Mouse (Mus musculus): ENCODE measurements around the gene Efna4. TPM values are rescaled to one million over a fixed set of nuclear protein-coding genes. Genes with fewer than 3 reads are reported as not detected.

Efna4 gene
- polyA plus RNA-seq, 1 experiment from 2014 or later = 53.4 TPM

DNA sequence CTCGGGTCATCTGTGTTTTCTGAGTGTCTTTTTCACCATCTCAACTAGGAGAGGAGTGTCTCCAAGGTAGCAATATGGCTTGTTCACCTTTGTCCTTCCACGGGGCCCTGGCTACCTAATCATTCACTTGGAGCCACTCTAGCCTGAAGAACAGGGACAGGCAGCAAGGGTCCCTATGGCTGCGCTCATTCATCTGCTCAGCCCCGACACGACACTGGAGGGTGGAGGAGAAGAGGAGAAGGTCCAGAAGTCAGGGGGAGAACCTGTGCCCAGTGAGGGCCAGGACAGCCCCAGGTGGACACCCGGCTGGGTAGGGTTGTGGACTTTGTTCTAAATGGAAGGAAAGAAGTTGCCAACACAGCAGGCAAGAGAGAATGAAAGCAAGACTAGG, 17.7 kb upstream of the Efna4 start:
- Histone ChIP-seq H3K4me3 (no peak overlapping the region), H3K27ac (no peak overlapping the region), H3K4me1 (peaks cover 18% of the 10 kb centered on the region), H3K27me3 (ENCODE audit: low read depth, poor library complexity, severe bottlenecking) (peaks cover 30% of the 10 kb centered on the region), H3K36me3 (no peaks in the 10 kb centered on the region), H3K9me3 (replicated peaks) (no peaks in the 10 kb centered on the region)
- WGBS = 83% methylated on average over 6 of the region's 6 CpGs
- DNase-seq (ENCODE audit: low spot score) = no peak

DNA sequence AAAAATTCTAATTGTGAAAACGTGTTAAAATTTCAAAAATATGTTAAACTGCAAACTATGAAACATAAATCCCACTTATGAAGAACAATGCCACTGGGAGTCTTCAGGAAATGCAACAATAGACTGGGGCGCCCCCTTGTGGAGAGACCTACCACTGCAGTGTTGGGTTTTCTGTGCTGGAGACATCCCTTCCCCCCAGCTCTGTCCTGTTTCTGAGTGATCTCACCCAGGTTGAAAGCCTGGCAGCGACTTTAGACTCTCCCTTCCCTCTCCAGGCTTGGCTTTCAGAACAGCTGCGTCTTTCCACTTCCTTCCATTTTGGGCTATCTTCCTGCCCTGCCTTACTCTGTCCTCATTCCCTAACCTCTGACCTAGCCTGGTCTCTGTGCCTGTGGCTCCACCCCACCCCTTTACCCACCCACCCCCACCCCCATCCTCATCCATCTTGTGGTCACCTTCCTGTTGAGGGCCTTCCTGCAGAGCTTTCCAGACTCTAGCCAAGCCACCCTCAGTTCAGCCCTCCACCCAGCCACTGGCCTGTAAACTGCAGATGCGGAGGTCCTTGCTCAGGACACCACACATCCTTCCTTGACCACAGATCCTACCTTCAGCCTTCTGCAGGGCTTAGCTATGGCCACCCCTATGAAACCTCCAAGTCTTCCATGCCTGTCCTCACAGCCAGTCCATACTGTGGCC, 17.1 kb upstream of the Efna4 start:
- Histone ChIP-seq H3K36me3 (no peaks in the 10 kb centered on the region), H3K9me3 (replicated peaks) (no peaks in the 10 kb centered on the region), H3K4me1 (peaks cover 24% of the 10 kb centered on the region), H3K4me3 (0 out of 2 replicates have a peak overlapping the region, but pooled peaks have one; percentile 11), H3K27me3 (ENCODE audit: low read depth, poor library complexity, severe bottlenecking) (peaks cover 36% of the 10 kb centered on the region), H3K27ac (peak overlapping the region; percentile 38; the same call in 1 of the 2 replicates)
- 15% methylated on average over 5 of the region's 5 CpGs for WGBS
- DNase-seq (ENCODE audit: low spot score) = peak; percentile 90

DNA sequence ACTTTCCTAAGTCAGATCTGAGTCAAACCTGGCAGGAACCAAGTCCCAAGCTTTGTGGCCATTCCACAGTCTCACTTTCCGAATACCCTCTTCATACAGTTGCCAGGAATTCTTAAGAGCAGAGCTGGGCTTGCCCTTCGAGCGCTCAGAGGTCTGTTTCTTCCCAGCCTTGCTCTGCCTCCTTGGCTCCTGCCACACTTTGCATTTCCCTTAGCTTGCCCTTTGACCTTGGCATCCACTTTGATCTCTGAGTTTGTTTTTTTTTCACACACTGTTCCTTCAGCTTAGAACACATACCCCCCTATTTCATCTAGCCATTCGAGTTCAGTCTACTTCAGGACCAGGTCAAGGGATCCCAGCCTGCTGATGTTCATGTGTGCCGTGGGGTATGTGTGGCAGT, 13.4 kb upstream of the Efna4 start:
- H3K27ac ChIP-seq = no peak overlapping the region
- H3K27me3 ChIP-seq (ENCODE audit: low read depth, poor library complexity, severe bottlenecking) = peaks cover 65% of the 10 kb centered on the region
- no peaks in the 10 kb centered on the region for H3K9me3 ChIP-seq (replicated peaks)
- WGBS = 47% methylated on average over 5 of the region's 5 CpGs
- no peak overlapping the region for H3K4me3 ChIP-seq
- H3K36me3 ChIP-seq = 0 out of 2 replicates have a peak, but pooled peaks cover 4% of the 10 kb centered on the region
- peaks cover 46% of the 10 kb centered on the region for H3K4me1 ChIP-seq
- DNase-seq (ENCODE audit: low spot score) = no peak

DNA sequence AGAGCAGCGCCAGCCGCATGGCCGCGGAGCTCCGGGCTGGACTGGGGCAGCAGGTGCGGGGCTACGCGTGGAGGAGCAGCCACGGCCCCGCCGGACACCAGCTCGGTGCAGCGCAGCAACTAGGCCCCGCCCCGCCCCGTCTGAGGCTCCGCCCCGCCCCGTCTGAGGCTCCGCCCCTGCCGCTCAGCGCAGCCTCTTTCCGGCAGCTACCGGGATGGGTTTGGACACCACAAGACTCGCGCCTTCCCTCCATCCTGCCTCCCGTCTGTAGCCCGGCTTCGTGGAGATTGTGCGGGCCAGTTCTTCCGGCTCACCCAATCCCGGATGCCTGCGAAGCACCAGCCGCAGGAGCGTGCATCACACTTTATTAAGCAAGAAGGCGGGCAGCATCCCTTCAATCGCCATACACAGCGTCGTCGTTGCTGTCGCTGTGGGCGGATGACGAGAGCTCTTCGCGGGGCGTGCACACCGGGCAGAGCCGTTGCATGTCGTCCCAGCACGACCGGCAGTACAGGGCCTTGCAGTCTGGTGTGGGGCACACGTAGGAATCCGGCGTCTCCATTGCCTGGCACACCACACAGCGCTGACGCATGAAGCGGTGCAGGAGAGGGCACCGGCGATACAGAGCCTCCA, 12.2 kb upstream of the Efna4 start, which contains the start of gene Adam15:
TSS of gene Adam15 (minus strand) at position 128 of the 633 bp plus-strand sequence.
- Histone ChIP-seq H3K36me3 (peaks cover 17% of the 10 kb centered on the region), H3K27me3 (ENCODE audit: low read depth, poor library complexity, severe bottlenecking) (peaks cover 65% of the 10 kb centered on the region), H3K4me1 (peaks cover 39% of the 10 kb centered on the region), H3K4me3 (peak within 1 kb of the TSS; percentile 67), H3K9me3 (replicated peaks) (no peaks in the 10 kb centered on the region), H3K27ac (peak within 1 kb of the TSS; percentile 69)
- peak; percentile 90 for DNase-seq (ENCODE audit: low spot score)
- 1% methylated on average over 59 of the region's 59 CpGs for WGBS

DNA sequence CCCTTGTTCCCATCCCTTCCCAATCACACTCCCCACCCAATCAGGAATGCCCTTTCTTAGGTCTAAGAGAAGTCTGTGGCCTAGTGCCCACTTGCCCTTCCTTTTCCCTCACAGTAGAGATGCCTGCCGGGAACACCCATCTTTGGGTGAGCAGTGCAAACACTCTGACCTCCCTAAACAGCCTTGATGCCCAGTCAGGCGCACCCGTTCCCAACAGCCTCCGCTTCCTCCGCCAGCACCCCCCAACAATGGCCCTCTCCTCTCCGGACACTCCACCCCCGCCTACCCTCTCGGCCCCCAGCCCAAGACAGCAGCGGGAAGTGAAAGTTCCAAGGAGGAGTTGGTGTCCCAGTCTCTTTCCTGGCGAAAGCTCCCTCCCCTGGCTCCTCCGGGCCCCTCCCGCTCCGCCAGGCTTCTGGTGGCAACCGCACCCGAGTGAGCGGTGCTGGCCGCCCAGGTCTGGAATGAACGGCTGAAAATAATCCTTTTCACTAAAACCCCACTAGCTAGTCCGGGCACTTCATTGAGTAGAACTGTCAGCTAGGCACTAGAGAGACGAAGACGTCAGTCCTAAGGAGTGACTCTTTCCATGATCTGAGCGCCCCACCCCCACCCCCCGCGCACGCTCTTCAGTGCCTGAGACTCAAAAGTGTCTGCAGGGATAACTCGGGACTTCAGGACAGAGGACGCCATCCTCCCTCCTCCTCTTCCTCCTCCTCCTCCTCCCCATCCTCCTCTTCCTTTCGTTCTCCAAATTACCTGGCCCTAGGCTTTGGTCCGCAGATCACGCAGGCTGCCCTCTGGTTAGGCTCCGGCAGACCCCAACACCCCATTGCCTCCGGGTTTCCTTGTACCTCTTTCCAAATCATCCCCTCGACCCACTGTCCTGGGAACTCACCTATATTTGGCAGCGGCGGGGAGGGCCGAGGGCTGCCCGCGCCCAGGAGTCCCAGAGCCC, 11.4 kb upstream of the Efna4 start:
- DNase-seq (ENCODE audit: low spot score) = peak; percentile 51
- Histone ChIP-seq H3K27me3 (ENCODE audit: low read depth, poor library complexity, severe bottlenecking) (peaks cover 65% of the 10 kb centered on the region), H3K9me3 (replicated peaks) (no peaks in the 10 kb centered on the region), H3K4me1 (peaks cover 36% of the 10 kb centered on the region), H3K4me3 (peak overlapping the region; percentile 67), H3K27ac (peak overlapping the region; percentile 69), H3K36me3 (peaks cover 25% of the 10 kb centered on the region)
- WGBS = 1% methylated on average over 38 of the region's 38 CpGs

DNA sequence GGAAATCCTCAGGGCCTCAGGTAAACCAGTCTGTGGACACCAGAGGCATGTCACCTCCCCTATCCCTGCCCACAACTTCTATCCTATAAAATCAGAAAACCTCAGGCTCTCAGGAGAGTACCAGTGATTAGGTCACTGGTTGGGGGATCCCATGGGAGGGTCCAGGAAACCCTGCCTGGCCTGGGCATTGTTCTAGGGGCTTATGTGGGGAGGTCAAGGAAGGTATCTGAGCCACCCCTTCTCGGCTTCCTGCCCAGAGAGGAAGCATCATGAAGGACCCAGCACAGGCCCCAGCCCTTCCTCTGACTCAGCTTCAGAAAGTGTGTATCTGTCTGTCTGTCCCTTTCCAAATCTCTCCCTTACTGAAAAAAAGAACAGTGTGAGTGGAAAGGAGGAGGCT, 10.1 kb upstream of the Efna4 start:
- no peak for DNase-seq (ENCODE audit: low spot score)
- Histone ChIP-seq H3K36me3 (peaks cover 38% of the 10 kb centered on the region), H3K27ac (0 out of 2 replicates have a peak overlapping the region, but pooled peaks have one; percentile 25), H3K9me3 (replicated peaks) (no peaks in the 10 kb centered on the region), H3K4me3 (peak overlapping the region; percentile 67; the same call in 1 of the 2 replicates), H3K27me3 (ENCODE audit: low read depth, poor library complexity, severe bottlenecking) (peaks cover 62% of the 10 kb centered on the region), H3K4me1 (peaks cover 36% of the 10 kb centered on the region)
- WGBS = 50% methylated on average over 1 of the region's 1 CpGs

DNA sequence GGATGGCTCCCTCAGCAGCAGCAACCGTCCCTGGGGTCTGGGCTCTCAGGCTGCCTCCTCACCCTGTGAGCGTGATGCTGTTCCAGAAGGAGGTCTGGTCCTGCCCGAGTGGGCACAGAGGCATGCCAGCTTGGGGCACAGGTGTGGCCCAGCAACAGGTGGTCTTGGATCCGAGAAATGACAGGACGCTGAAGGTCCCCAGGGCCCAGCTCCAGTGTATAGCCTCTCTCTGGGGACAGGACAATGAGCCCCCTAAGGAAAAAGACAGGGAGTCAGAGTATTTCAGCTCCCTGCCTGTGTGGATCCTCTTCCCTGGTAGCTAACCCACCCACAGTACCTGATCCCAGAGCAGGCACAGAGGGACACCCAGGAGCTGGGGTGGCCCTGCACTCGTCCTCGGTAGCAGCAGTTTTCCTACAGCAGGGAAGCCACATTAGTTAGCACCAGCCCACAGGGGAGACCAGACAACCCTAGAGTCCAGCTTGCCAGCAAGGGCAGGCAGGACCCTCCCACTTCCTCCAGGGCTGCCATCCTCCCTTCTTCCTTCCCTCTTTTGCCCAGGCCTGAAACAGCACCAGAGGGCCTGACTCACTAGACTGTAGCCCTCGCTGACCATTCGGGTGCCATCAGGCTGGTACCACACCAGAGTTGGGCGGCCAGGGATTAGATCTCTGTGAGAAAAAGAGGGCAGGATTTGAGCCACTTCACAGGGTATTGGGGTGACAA, 9.2 kb upstream of the Efna4 start:
- Histone ChIP-seq H3K27ac (no peak overlapping the region), H3K36me3 (peaks cover 42% of the 10 kb centered on the region), H3K4me1 (peaks cover 36% of the 10 kb centered on the region), H3K9me3 (replicated peaks) (no peaks in the 10 kb centered on the region), H3K27me3 (ENCODE audit: low read depth, poor library complexity, severe bottlenecking) (peaks cover 53% of the 10 kb centered on the region), H3K4me3 (no peak overlapping the region)
- WGBS = 83% methylated on average over 10 of the region's 10 CpGs
- DNase-seq (ENCODE audit: low spot score) = no peak

DNA sequence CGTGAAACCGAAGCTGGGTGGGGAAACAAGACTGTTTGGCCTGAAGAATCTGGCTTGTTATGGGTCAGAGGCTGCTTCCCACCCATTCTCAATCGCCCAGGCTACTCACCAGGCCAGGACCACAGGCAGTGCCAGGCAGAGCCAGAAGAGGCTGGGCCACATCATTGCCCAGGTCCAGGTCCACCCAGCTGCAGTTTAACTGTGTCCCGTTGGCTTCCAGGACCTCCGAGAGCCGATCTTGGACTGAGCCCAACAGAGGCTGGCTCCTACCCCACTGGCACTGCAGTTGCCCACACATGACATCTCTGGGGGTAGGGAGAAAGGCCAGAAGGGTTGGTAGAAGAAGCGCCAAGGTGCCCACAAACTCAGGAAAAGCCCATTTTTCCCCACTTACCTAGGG, 5.5 kb upstream of the Efna4 start:
- Histone ChIP-seq H3K36me3 (peaks cover 50% of the 10 kb centered on the region), H3K27ac (no peak overlapping the region), H3K4me1 (peaks cover 34% of the 10 kb centered on the region), H3K4me3 (no peak overlapping the region), H3K27me3 (ENCODE audit: low read depth, poor library complexity, severe bottlenecking) (peaks cover 18% of the 10 kb centered on the region), H3K9me3 (replicated peaks) (no peaks in the 10 kb centered on the region)
- no peak for DNase-seq (ENCODE audit: low spot score)
- 85% methylated on average over 7 of the region's 7 CpGs for WGBS

DNA sequence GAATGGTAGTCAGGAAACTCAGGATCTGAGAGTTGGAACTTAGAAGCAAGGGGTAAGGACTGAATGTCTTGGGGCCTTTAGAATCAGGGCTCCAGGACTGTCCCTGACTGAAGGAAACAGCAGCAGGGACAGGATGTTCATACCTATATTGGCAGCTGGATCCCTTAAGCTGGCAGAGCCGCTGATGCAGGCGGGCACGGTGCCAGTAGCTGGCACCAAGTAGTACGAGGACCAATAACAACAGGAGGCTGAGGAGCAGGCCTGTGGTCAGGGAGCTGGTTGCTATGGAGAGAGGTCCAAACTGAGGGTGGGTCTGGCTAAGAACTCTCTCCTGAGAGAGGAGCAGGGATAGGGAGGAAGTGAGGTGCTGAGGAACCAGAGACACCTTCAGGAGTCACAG, 4.0 kb upstream of the Efna4 start:
- WGBS = 94% methylated on average over 4 of the region's 4 CpGs
- Histone ChIP-seq H3K27me3 (ENCODE audit: low read depth, poor library complexity, severe bottlenecking) (peaks cover 3% of the 10 kb centered on the region), H3K9me3 (replicated peaks) (no peaks in the 10 kb centered on the region), H3K36me3 (peaks cover 50% of the 10 kb centered on the region), H3K27ac (no peak overlapping the region), H3K4me3 (no peak overlapping the region), H3K4me1 (peaks cover 36% of the 10 kb centered on the region)
- DNase-seq (ENCODE audit: low spot score) = no peak

DNA sequence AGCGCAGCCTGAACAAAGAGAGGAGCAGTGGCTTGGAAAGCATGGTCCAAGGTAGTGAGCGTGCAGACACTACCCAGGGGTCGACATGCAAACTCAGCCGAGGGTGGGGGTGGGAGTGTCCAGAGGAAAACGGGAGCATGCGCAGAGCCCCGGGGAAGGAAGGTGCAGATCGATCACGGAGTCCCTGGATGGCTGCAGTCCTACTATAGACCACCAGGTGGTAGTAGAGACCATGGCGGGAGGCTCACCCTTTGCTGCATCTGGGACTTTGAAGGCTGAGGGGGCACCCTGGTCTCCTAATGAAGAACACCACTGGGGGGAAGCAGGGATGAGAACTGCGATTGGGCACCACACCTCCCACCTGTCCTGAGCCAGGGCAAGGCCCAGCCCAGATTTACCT, 2.6 kb upstream of the Efna4 start:
- Histone ChIP-seq H3K4me1 (peaks cover 47% of the 10 kb centered on the region), H3K27me3 (ENCODE audit: low read depth, poor library complexity, severe bottlenecking) (no peaks in the 10 kb centered on the region), H3K27ac (peak overlapping the region; percentile 95), H3K36me3 (peaks cover 43% of the 10 kb centered on the region), H3K4me3 (peak overlapping the region; percentile 74), H3K9me3 (replicated peaks) (no peaks in the 10 kb centered on the region)
- WGBS = 4% methylated on average over 11 of the region's 11 CpGs
- DNase-seq (ENCODE audit: low spot score) = peak; percentile 93

DNA sequence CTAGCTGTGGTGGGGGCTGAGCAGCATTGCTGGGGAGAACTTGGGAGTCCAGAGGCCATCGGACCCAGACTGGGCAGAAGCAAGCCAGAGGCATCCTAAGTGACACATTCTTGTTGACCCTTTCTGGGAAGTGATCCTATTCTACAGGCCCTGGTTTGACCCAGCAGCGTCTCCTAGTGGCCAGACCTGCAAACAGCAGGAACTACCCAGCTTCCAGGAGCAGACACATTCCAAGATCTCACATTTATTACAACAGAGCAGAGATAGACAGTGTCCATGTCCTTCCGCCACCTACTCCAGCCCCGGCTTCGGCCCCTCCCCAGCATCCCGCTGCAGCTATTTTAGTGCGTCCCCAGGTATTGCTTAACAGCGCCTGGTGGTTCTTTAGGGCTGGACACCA, 1.6 kb upstream of the Efna4 start:
- Histone ChIP-seq H3K4me1 (peaks cover 56% of the 10 kb centered on the region), H3K27ac (peak overlapping the region; percentile 95), H3K4me3 (peak overlapping the region; percentile 74), H3K36me3 (peaks cover 43% of the 10 kb centered on the region), H3K9me3 (replicated peaks) (no peaks in the 10 kb centered on the region), H3K27me3 (ENCODE audit: low read depth, poor library complexity, severe bottlenecking) (no peaks in the 10 kb centered on the region)
- DNase-seq (ENCODE audit: low spot score) = peak; percentile 88
- 20% methylated on average over 8 of the region's 8 CpGs for WGBS

DNA sequence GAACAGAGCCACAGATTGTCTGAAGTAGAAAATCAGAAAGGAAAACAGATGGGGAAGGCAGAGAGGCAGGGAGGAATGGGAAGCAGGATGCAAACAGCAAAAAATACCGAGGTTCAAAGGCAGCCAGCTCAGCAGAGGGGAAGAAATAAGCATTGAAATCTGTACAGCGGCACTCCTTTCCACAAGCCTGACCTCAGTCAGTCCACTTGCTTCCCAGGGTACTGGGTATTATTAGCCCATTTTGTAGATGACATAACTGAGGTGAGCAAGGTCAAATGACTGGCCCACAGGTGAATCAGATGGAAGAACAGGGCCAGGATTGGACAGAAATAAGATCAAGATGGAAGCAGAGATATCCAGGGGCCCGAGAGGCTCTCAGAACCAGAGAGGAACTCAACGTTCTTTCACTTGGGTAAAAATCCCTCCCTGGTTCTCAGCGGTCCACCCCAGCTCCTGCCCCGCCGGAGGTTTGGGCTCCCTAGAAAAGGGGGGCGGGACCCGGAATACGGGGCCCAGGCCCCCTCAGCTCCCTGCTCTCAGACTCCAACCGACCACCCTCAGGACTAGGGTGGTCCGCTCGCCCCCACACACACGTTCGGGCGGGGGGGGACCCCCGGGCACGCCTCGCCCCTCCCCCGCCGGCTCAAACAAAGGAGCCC, 637 bp downstream of the Efna4 start:
- WGBS = under 1% methylated on average over 21 of the region's 21 CpGs
- H3K4me1 ChIP-seq = peaks cover 76% of the 10 kb centered on the region
- DNase-seq (ENCODE audit: low spot score) = no peak

More for the DNA sequence above, 637 bp downstream of the Efna4 start:
- Histone ChIP-seq H3K27me3 (ENCODE audit: low read depth, poor library complexity, severe bottlenecking) (no peaks in the 10 kb centered on the region), H3K9me3 (replicated peaks) (no peaks in the 10 kb centered on the region), H3K4me3 (peak overlapping the region; percentile 74), H3K36me3 (peaks cover 46% of the 10 kb centered on the region), H3K27ac (peak overlapping the region; percentile 95)
